Mouse (Mus musculus) limb, embryonic 13.5 days (tissue): ENCODE measurements around the gene Ssh1. TPM values are rescaled to one million over a fixed set of nuclear protein-coding genes. Genes with fewer than 3 reads are reported as not detected.

ENCODE experiments used
- ATAC-seq: fragments of 200-750 bp; cut with Nextera tagmentation; 2 replicates; pipeline ENCODE4 v1.8.0; 2017; ENCODE audit warnings: low read depth, moderate number of reproducible peaks, moderate TSS enrichment; ENCODE audit not compliant: low FRiP score
- H3K27ac ChIP-seq: fragments of 300-500 bp; sonication (generic); 2 replicates; pipeline ENCODE4 v1.5.1; 2015; ENCODE audit warnings: inconsistent platforms, mild to moderate bottlenecking, moderate library complexity
- H3K27me3 ChIP-seq: fragments of 300-500 bp; sonication (generic); 2 replicates; pipeline ENCODE4 v1.6.1; 2015; ENCODE audit warnings: mild to moderate bottlenecking, inconsistent platforms
- H3K36me3 ChIP-seq: fragments of 300-500 bp; sonication (generic); 2 replicates; pipeline ENCODE4 v1.6.1; 2015; ENCODE audit warnings: inconsistent platforms, mild to moderate bottlenecking, moderate library complexity
- H3K4me1 ChIP-seq: fragments of 300-500 bp; sonication (generic); 2 replicates; pipeline ENCODE4 v1.6.1; 2015; ENCODE audit warnings: inconsistent platforms
- H3K4me2 ChIP-seq: fragments of 300-500 bp; sonication (generic); replicated peaks from 2 replicates; pipeline ENCODE4 v1.6.1; 2015; ENCODE audit warnings: inconsistent platforms, mild to moderate bottlenecking, moderate library complexity
- H3K4me3 ChIP-seq: fragments of 300-500 bp; sonication (generic); 2 replicates; pipeline ENCODE4 v1.5.1; 2015; ENCODE audit warnings: moderate library complexity, mild to moderate bottlenecking, inconsistent platforms
- H3K9ac ChIP-seq: fragments of 300-500 bp; sonication (generic); 2 replicates; pipeline ENCODE4 v1.6.1; 2015; ENCODE audit warnings: mild to moderate bottlenecking, inconsistent platforms
- H3K9me3 ChIP-seq: fragments of 300-500 bp; sonication (generic); 2 replicates; pipeline ENCODE4 v1.6.1; 2016; ENCODE audit warnings: inconsistent platforms
- WGBS: fragments of 180-500 bp; shearing (Covaris S2); methylation state at CpG from one replicate; pipeline ENCODE4 v1.1.7; 2015; 5-methylcytosine and 5-hydroxymethylcytosine counted together
- polyA plus RNA-seq: library from polyadenylated mRNA; unstranded; fragments of >200 nt; fragmentation: Nextera tagmentation; extraction: Ambion mirVana; gene quantifications from 2 replicates; pipeline ENCODE4 v1.2.1, GENCODE M21; 2015

The Ssh1 gene
- 15.9 and 18.7 TPM in 2 replicates for polyA plus RNA-seq

DNA sequence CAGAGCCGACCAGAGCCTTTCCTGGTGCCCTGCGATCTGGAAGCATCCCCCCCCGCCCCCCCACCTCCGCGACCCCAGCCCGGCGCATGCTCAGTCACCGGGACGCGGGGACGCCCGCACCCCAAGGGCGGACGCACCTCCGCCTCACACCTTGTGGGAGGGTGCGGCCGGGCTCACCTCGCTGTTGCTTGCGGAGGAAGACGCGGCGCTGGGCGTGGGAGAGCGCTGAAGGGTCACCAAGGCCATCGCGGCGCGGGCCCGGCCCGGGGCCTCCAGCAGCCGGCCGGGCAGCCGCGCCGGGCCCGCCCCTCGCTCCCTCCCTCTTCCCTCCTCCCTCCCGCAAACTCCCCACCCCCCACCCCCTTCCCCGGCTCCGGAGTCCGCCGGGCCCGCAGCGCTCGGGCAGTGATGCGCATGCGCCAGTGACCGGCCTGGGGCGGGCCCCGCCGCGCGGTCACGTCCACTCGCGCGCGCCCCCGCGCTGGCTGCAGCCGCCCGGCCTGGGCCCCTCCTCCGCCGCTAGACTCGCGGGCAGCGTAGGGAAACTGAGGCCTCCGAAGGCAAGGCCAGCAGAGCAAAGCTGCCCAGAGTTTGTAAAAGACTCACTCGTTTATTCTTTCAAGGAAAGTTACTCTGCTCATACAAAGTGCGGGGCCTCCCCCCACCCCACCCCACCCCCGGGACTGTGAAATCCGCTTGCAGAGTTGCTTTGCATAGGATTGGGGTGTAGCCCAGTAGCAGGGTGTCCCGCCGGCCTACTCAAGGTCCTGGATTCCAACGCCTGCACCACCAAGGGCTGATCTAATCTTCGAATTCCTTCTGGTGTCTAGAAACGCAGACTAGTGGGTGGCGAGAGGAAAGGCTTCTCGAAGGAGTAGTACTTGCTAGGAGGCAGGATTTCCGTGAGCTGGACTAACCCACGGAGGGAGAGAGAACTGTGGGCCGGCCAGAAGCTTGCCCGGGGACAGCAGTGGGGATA lies at the start of gene Ssh1:
Gene Ssh1, minus strand, starts transcription at position 408 of the 979 bp plus-strand sequence.
- peak; percentile 86 for ATAC-seq
- H3K9me3 ChIP-seq = no peaks in the 10 kb centered on the region
- under 1% methylated on average over 57 of the region's 83 CpGs for WGBS
- H3K27ac ChIP-seq = peak within 1 kb of the TSS; percentile 94
- H3K9ac ChIP-seq = peak within 1 kb of the TSS; percentile 94
- peaks cover 43% of the 10 kb centered on the region for H3K4me1 ChIP-seq
- peak within 1 kb of the TSS; percentile 85 for H3K4me2 ChIP-seq
- H3K36me3 ChIP-seq = peaks cover 9% of the 10 kb centered on the region
- H3K4me3 ChIP-seq = peak within 1 kb of the TSS; percentile 91
- H3K27me3 ChIP-seq = no peaks in the 10 kb centered on the region

DNA sequence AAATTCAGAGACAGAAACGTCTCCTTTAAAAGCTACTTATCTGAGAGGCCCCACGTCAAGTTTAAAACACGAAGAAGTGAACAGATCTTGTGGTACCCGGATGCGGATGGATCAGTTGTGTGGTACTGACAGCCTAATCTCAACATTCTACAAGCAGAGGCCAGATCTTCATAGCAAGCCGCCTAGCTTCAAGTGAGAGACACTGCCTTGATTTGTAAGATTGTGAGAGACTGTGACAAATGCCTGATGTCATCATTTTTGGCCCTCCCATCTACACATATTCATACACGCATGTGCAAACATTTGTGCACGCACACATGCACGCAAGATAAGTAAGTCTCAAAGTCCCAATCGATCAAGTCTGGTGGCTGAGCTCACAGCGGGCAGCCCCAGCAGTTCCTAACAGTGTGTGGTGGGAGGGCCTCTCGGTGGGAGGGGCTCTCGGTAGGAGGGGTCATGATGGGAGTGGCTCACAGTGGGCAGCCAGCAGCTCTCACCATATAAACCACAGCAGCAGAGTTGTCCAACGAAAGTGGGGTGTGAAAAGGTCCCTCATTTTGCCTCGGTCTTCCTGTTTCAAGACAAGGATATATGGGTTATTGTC lies 47.7 kb upstream of the Ssh1 start:
- H3K4me1 ChIP-seq = peaks cover 8% of the 10 kb centered on the region; the same call in 1 of the 2 replicates
- no peaks in the 10 kb centered on the region for H3K36me3 ChIP-seq
- no peak overlapping the region for H3K4me3 ChIP-seq
- ATAC-seq = no peak
- no peak overlapping the region for H3K27ac ChIP-seq
- 0 out of 2 replicates have a peak, but pooled peaks cover 8% of the 10 kb centered on the region for H3K27me3 ChIP-seq
- no peaks in the 10 kb centered on the region for H3K9me3 ChIP-seq
- peak overlapping the region; percentile 38 for H3K4me2 ChIP-seq
- WGBS = 18% methylated on average over 15 of the region's 15 CpGs
- no peak overlapping the region; the same call in 1 of the 2 replicates for H3K9ac ChIP-seq

DNA sequence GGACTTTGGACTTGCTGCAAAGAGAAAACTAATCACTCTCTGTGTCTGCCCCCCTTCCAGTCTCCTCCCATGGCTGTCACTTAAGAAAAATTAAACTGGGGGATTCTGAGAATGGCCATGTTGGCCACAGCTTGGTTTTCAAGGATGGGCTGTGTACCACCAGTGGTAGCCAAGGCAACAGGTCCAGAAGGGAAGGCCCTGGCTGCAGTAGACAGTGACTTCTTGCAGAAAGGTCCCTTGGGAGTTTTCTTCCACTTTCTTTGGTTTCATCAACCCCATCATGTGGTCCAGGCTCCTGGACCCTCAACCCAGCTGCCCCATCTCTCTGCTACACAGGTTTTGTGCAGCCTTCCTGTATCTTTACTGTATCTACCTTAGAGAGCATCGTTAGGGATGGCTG lies 47.2 kb upstream of the Ssh1 start:
- H3K4me3 ChIP-seq = no peak overlapping the region
- no peak overlapping the region for H3K27ac ChIP-seq
- no peaks in the 10 kb centered on the region for H3K36me3 ChIP-seq
- ATAC-seq = no peak
- no peak overlapping the region for H3K9ac ChIP-seq
- WGBS = 65% methylated on average over 1 of the region's 1 CpGs
- peaks cover 8% of the 10 kb centered on the region; the same call in 1 of the 2 replicates for H3K4me1 ChIP-seq
- 0 out of 2 replicates have a peak, but pooled peaks cover 8% of the 10 kb centered on the region for H3K27me3 ChIP-seq
- no peak overlapping the region for H3K4me2 ChIP-seq
- H3K9me3 ChIP-seq = no peaks in the 10 kb centered on the region

DNA sequence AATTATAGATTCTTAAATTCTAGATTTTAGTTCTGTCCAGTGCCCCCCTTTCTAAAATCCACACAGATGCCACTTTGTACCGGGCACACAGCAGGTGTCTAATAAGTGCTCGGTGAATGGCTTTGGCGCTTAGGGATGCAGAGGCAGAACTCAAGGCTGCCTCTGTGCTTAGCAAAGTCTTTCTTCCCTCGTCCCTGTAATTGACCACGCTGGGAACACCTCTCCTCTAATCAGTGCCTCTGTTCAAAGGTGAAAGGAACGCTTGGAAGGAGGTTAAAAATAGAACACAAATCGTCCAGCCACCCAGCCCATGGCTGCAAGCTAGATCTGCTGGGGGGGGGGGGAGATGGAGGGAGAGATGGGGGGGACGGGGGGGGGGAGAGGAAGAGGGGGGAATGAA lies 46.8 kb upstream of the Ssh1 start:
- whole genome bisulfite sequencing = 32% methylated on average over 7 of the region's 8 CpGs
- Histone ChIP-seq H3K4me3 (no peak overlapping the region), H3K9me3 (no peaks in the 10 kb centered on the region), H3K27ac (no peak overlapping the region), H3K4me2 (no peak overlapping the region), H3K27me3 (0 out of 2 replicates have a peak, but pooled peaks cover 8% of the 10 kb centered on the region), H3K9ac (no peak overlapping the region), H3K4me1 (peaks cover 8% of the 10 kb centered on the region; the same call in 1 of the 2 replicates), H3K36me3 (no peaks in the 10 kb centered on the region)
- ATAC-seq = no peak

DNA sequence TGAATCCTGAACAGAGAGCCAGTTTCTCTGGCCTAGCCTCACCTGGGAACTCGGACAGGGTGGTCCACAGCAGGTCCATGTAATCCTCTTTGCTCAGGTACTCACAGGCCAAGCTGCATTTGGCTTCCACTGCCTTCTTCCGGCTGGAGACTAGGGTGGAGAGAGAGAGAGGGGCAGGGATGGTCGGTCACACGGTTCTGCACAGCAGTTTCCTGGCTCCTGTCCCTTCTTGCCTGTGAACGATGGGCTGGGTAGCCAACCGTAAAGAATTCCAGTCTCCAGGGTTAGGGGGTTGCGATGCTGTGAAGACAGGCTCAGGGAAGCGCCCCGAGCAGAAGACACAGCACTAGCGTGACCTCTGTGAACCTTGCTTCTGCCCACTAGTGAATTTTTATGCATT lies 41.4 kb upstream of the Ssh1 start:
- no peak for ATAC-seq
- no peak overlapping the region for H3K27ac ChIP-seq

DNA sequence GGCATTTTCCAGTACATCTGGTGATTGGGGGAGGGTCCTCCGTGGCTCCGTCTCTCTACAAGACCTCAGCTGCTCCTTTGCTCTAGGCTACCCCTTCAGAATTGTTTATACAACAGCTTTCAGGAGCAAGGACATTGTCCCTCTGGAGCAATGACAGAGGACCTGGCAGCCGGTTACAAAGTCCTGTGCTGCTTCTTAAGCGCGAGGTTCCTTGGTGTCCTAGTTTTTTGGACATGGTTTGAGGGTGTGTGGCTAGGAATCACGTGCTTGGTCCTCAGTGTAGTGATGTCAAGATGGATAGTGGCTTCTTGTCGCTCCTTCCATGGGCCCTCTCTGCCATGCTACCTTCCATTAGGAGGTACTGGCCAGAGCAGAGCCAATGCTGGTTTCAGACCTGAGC lies 40.7 kb upstream of the Ssh1 start:
- H3K27ac ChIP-seq = no peak overlapping the region
- H3K27me3 ChIP-seq = no peaks in the 10 kb centered on the region
- no peaks in the 10 kb centered on the region for H3K36me3 ChIP-seq
- H3K4me3 ChIP-seq = no peak overlapping the region
- no peak overlapping the region for H3K4me2 ChIP-seq
- H3K4me1 ChIP-seq = no peaks in the 10 kb centered on the region
- ATAC-seq = no peak
- H3K9ac ChIP-seq = no peak overlapping the region
- WGBS = 81% methylated on average over 7 of the region's 7 CpGs
- no peaks in the 10 kb centered on the region for H3K9me3 ChIP-seq

More for the DNA sequence above, 41.4 kb upstream of the Ssh1 start:
- Histone ChIP-seq H3K27me3 (no peaks in the 10 kb centered on the region), H3K4me3 (no peak overlapping the region), H3K4me1 (no peaks in the 10 kb centered on the region), H3K9me3 (no peaks in the 10 kb centered on the region), H3K9ac (no peak overlapping the region), H3K36me3 (no peaks in the 10 kb centered on the region), H3K4me2 (no peak overlapping the region)
- 66% methylated on average over 10 of the region's 10 CpGs for WGBS

DNA sequence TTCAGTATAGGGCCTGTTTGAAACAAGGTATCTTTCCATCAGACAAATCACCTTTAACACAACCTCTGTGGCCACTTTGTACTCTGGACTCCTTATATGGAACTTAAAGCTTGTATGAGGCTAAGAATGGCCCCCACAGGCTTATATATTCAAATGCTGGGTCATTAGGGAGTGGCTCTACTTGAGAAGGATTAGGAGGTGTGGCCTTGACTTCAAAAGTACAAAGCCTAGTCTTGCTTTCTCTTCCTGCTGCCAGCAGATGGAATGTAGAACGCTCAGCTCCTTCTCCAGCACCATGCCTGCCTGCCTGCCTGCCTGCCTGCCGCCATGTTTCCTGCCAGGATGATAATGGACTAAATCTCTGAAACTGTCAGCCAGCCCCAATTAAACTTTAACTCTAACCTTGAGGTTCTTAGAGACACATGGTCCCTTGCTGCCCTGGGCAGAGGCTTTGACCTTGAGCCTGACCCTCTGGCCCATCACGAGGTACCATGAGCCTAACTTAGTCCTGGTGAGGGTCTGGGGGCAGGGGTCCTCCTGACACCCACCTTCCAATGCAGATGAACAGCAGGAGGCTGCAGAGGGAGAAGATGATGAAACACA lies 38.6 kb upstream of the Ssh1 start:
- no peaks in the 10 kb centered on the region for H3K36me3 ChIP-seq
- no peaks in the 10 kb centered on the region for H3K4me1 ChIP-seq
- no peak overlapping the region for H3K4me3 ChIP-seq
- no peak overlapping the region for H3K27ac ChIP-seq
- no peaks in the 10 kb centered on the region for H3K9me3 ChIP-seq
- no peak for ATAC-seq
- no peaks in the 10 kb centered on the region for H3K27me3 ChIP-seq
- no peak overlapping the region for H3K4me2 ChIP-seq
- 77% methylated on average over 3 of the region's 3 CpGs for WGBS
- no peak overlapping the region for H3K9ac ChIP-seq

DNA sequence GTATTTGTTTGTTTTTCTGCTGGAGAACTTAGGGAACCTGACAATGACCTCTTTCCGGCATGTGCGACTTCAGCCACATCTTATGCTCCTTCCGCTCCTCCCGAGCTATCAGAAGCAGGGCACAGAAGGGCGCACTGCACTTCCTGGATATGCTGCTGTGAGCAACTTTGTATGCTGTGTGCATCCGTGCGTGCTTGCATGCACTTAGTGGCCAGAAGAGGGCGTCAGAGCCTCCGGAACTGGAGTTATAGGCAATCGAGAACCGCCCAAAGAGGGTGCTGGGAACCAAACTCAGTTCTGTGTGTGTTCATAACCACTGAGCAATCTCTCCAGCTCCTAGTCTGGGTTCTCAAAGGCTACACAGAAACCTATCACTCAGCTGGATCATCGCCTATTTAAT lies 37.0 kb upstream of the Ssh1 start:
- H3K4me1 ChIP-seq = no peaks in the 10 kb centered on the region
- H3K4me3 ChIP-seq = no peak overlapping the region
- H3K9ac ChIP-seq = no peak overlapping the region
- ATAC-seq = no peak
- no peak overlapping the region for H3K4me2 ChIP-seq
- no peak overlapping the region for H3K27ac ChIP-seq
- no peaks in the 10 kb centered on the region for H3K9me3 ChIP-seq
- no peaks in the 10 kb centered on the region for H3K36me3 ChIP-seq
- no peaks in the 10 kb centered on the region for H3K27me3 ChIP-seq
- 93% methylated on average over 12 of the region's 12 CpGs for WGBS

DNA sequence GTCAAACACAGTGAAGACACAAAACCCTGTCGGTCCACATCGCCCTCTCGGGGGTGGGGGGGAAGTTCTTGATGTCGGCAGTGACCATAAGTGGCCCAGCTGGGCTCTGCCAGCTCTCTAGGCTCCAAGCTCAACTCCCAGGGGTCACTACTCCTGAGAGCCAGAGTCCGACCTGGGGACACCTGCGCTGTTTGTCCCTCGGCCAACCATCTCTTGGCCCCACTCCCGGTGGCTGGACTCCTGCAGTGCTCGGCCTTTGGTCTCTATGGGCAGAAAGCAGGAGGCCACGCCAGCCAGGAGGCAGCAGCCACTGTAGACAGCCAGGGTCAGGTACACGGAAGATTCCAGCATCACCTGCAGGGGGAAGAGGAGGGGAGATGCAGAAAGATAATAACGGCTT lies 34.4 kb upstream of the Ssh1 start:
- Histone ChIP-seq H3K27ac (no peak overlapping the region), H3K9me3 (no peaks in the 10 kb centered on the region), H3K9ac (no peak overlapping the region), H3K4me2 (no peak overlapping the region), H3K4me1 (no peaks in the 10 kb centered on the region), H3K27me3 (peaks cover 5% of the 10 kb centered on the region; the same call in 1 of the 2 replicates), H3K4me3 (no peak overlapping the region), H3K36me3 (no peaks in the 10 kb centered on the region)
- ATAC-seq = no peak
- 89% methylated on average over 12 of the region's 12 CpGs for WGBS

DNA sequence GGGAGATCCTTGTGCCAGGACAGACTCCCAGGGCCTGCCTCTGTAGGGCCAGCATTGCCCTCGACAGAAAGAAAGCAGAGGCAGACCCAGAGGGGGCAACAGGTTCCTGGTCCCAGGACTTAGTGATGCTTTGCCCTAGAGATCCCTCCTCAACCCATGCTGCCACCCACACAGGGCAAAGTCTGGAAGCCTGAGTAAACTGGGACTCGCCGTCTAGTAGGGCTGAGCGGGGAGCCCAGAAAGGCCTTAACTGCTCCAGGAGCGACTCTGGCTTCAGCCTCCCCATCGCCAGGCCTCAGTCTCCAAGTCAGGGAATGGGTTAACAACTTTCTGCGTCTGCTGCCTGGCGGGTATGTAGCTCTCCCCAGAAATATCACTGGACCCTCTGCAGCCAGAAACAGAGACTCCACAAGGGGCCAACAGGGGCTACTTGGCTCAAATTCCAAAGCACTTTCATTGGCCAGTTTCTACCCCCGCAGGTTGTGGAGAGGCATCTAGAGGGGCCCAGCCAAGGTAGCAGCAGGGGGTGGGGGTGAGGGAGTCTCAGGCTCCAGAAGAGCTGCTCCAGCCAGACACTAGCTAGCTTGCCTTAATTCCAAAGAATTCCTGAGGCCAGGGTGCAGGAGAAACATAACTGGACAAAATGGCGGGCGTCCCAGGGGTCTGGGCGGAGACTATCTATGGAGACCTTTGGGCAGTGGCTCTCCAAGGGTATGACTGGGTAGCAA lies 33.7 kb upstream of the Ssh1 start:
- H3K4me3 ChIP-seq = no peak overlapping the region
- H3K4me2 ChIP-seq = no peak overlapping the region
- no peak overlapping the region for H3K27ac ChIP-seq
- H3K9me3 ChIP-seq = no peaks in the 10 kb centered on the region
- H3K9ac ChIP-seq = no peak overlapping the region
- no peak for ATAC-seq
- H3K27me3 ChIP-seq = peaks cover 5% of the 10 kb centered on the region; the same call in 1 of the 2 replicates
- no peaks in the 10 kb centered on the region for H3K36me3 ChIP-seq
- H3K4me1 ChIP-seq = no peaks in the 10 kb centered on the region
- 89% methylated on average over 12 of the region's 12 CpGs for WGBS

DNA sequence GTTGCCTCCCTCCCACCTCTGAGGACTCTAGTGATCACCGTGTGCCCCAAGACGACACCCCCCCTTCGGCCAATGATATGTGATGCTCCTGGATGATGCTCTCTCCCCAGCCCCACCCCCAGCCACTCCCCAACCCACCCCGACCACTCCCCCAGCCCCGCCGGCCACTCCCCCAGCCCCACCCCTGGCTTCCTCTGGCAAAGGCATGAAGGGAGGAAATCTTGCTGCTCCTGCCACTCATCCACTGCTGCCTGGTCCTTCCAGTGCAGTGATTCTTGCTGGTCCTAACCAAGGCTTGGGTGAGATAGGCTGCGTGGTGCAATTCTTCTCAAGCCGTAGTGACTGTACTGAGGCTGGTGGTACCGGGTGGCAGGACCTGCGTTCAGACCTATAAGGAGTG lies 31.2 kb upstream of the Ssh1 start:
- Histone ChIP-seq H3K4me1 (no peaks in the 10 kb centered on the region), H3K4me2 (no peak overlapping the region; the same call in 1 of the 2 replicates), H3K9me3 (no peaks in the 10 kb centered on the region), H3K4me3 (no peak overlapping the region), H3K27ac (no peak overlapping the region), H3K36me3 (no peaks in the 10 kb centered on the region), H3K27me3 (peaks cover 5% of the 10 kb centered on the region; the same call in 1 of the 2 replicates), H3K9ac (no peak overlapping the region)
- 8% methylated on average over 10 of the region's 10 CpGs for WGBS
- no peak for ATAC-seq
